Mouse (Mus musculus) urinary bladder, postnatal 25 days (tissue): Measurements from ENCODE around the gene Chil5.
"Not testable (repeated sequence)": the region's sequence is repeated elsewhere in the genome, so short reads cannot be mapped to it uniquely, and the experiment has no call there.

Experiments
- DNase-seq: peaks from one replicate; pipeline ENCODE4 v3.0.0; 2022; ENCODE audit warnings: low spot score

Gene Chil5

DNA sequence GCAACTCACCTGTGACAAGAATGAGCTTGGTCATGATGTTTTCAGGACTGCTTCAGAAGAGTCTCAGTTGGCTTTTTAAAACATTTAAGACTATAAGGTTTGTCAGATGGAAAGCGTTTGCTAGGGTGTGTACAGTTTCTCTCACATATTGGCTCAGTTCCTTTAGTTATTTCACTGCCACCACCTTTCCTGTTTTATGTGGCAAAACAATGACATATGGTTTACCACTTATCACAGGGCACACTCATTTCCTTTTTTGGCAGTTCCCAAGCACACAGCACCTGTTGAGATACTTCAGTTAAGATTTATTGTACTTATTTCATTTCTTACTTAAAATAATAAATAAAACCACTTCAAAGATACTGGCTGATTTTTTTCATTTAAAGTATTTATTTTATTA is at the start of gene Chil5:
Gene Chil5, minus strand, starts transcription at position 34 of the 400 bp plus-strand sequence.
- DNase-seq = no peak

DNA sequence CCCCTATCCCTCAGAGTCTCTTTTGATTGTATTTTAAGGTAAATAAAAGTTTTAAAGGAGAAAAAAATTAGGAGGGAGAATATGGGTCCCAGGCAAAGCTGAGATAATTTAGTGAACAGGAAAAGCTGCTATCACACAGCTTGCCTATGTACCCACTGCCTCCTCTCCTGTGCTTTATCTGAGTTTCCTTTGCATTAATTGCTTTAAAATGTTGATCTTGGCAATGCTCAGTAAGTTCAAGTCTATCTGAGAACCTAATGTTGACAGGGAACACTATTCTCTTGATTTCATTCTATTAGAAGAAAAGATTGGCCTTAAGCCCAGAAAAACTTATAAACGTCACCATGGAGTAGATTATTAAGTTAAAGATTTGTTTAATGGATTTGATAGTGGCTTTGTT is 42.2 kb upstream of the Chil5 start:
- DNase-seq = no peak

DNA sequence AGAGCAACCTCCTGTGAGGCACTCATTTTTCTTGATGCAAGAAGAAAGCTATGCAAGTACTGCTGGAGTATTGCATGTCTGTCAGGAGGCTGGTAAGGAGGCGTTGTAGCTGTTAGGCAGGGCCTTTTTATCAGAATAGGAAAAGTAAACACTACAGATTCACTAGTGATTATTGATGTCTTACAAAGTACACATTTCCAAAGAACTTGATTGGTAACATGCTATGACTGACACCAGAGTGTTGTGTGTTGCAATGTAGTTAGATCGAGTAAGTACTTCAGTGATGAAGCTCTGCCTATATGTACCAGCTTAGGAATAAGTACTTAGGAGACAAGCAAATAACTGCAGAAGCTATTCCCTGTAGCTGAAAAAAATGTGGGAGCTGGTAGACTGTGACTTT is 38.4 kb upstream of the Chil5 start:
- DNase-seq = no peak

DNA sequence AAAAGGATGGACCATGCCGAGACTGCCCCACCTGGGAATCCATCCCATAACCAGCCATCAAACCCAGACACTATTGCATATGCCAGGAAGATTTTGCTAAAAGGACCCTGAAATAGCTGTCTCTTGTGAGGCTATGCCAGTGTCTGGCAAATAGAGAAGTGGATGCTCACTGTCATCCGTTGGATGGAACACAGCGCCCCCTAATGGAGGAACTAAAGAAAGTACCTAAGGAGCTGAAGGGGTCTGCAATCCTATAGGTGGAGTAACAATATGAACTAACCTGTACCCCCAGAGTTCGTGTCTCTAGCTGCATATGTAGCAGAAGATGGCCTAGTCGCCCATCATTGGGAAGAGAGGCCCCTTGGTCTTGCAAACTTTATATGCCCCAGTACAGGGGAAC is 35.1 kb upstream of the Chil5 start:
- not testable (repeated sequence) for DNase-seq

DNA sequence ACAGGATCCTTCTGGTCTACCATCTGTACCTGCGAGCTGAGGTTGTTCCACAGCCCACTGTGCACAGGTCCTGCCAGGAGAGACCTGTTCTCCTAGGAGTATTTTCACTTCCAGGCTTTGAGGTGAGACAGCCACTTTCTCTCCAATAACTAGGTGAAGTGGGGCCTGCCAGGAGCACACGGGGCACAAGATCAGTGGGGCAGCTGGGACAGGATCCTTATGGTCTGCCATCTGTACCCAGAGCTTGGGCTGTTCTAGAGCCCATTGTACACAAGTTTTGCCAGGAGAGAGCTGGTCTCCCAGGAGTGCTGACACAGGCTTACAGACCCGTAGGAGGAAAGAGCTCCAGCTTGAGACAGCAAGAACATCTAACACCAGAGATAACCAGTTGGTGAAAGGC is 25.4 kb upstream of the Chil5 start:
- DNase-seq = no peak

DNA sequence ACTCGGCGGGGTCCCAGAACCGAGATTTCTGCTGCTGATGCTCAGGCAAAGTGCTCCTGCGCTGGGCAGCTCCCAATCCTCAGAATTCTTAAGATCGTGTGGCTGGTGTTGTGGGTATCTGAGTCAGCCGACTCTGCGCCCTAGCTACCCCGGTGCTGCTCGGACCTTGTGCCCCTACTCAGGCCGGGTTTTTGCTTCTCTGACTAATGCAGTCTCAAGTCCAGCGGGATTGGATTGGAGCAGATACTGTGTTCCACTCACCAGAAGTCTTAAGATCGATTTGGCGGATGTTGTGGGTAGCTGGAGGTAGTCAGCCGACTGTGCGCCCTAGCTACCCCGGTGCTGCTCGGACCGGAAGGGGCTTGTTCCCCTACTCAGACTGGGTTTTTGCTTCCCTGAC is 19.3 kb upstream of the Chil5 start:
- DNase-seq = no peak

DNA sequence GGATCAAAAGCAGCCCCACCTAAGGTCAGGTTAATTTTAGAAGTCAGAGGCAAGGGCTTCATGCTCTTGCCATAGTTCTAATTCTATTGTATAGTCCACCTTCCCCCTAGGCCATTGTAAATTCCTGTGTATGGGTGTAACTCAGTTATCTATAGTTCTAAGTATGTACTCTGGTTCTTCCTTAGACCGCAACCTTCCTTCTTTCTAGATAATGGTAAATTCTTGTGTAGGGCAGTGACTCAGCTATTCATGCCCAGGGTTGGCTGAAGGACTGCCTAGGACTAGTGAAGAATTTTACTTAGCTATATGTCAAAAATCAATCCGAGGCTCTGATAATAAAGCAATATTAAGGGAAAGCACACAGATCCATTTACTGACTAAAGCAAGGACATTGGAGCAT is 7.7 kb upstream of the Chil5 start:
- DNase-seq = no peak

DNA sequence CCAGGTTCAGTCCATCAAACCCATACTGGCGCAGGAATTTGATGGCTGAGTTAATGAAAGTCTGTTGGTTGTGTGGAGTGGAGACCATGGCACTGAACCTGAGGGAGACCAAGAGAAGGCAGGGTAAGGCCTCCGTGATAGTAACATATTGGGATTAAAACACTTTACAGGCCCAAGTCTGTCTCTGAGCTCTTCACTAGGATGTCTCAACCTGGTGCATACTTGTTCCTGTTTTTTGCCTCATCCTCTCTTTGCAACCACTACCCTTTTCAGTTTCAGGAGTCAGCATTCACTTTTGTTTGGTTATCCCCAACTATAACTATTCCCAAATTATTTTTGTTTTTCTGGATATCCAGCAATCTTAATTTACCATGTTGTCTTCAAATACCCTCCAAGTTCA is 8.5 kb downstream of the Chil5 start:
- DNase-seq = no peak

DNA sequence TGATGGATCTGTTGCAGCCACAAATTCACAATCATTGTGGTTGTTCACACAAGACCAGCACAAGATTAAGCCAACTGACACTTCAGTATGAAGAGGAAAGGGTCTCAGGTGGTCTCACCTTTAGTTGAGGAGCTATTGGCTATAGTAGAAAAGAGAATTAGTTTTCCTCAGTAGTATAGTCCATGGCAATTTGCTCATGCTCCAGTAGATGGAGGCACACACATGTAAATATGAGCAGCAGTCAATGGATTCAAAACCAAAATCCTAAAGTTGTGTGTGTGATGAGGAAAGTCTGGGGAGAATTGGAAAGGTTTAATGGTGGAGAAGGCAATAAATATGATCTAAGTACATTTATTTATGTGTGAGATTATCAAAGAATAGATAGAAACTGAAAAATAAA is 10.8 kb downstream of the Chil5 start:
- DNase-seq = no peak

DNA sequence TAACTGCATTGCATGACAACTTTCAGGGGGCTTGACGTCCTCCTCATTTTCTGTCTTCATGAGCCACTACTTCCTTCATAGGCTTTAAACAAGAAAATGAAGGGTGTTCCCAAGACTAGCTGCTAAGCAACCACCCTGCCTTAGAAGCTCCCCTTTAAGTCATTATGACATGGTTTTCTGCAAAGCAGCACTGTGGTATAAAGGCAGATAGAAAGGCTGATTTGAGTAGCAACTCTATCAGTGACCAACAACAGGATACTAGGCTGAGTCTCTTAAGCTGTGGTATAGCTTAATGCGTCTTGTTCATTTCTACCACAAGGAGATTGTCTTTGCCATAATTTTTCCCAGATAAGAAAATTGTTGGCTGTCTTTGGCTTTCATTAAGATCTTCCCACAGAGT is 18.1 kb downstream of the Chil5 start, which contains the start of gene Pifo:
Gene Pifo, minus strand, starts transcription at position 101 of the 400 bp plus-strand sequence.
- no peak for DNase-seq

DNA sequence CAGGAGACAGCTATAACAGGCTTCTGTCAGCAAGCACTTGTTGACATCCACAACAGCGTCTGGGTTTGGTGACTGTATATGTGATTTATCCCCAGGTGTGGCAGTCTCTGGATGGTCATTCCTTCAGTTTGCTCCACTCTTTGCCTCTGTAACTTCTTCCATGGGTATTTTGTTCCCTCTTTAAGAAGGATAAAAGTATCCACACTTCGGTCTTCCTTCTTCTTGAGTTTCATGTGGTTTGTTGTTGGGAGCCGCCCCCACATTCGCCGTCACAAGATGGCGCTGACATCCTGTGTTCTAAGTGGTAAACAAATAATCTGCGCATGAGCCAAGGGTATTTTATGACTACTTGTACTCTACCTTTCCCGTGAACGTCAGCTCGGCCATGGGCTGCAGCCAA is 29.3 kb downstream of the Chil5 start:
- DNase-seq = not testable (repeated sequence)

DNA sequence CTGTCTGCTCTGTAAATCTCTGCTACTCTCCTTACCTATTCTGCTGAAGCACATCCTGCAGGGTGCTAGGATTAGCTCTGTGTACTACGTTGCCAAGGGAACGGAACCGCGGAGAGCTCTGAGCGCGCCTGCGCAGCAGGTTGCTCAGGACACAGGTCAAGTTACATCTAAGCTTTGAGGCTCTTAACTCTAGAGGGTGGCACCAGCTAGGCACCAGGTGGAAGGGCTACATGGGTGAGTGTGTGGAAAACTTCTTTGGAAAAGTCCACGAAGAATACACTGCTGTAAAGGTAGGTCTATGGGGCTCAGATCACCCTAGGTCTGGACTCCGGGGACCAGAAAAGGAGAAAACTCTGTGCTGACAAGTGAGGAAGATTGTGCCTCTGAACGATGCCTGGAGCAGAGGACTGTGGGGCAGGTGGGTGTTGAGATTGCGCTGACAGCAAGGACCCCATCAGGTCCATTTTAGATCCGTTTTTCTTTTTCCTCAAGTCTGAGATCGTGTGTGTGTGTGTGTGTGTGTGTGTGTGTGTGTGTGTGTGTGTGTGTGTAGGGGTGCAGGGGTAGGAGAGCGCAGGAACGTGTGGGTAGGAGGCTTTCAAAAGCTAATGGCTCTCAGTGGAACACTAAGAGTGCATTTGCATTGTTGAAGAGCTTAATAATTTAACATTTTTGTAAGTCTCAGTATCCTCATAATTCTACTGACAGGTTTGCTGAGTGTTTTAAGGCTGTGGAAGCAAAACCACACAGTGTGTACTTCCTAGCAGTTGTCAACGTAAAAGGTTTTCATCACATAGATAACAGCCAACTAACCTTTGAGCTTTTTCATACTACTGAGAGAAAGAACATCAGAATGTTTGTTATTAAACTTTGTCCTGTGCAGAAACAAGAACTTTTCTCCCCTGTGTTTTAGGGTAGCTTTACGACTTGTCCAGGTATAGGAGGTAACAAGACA is 30.9 kb downstream of the Chil5 start:
- DNase-seq = no peak

DNA sequence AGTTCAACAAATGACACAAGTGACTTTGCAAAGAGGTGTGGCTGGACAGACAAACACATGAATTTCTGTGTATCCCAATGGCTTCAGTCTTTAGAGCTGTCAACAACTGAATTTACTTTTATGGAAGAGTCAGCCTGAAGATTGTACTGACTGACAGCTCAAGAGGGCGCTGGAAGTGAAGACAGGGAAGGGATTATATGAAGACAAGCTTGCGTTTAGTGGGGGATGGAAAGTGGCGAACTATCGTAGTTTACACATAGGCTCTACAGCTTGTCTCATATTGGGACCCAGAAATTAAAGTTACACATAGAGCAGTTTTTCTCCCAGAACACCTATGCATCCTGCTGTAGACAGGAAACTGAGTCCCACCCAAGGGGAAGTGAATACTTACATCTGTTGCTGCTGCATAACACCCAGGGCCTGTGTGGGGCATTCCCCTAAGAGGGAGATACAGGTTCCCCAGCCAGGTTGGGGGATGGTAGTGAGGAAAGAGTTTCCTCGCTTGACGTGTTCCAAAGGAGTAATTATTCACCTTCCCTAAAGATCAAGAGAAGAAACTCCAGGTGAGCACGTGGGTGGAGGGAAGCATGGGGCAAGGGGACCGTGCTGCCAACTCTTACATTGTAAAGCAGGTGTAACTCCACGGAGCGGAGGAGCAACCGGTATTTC is 31.8 kb downstream of the Chil5 start:
- DNase-seq = no peak

DNA sequence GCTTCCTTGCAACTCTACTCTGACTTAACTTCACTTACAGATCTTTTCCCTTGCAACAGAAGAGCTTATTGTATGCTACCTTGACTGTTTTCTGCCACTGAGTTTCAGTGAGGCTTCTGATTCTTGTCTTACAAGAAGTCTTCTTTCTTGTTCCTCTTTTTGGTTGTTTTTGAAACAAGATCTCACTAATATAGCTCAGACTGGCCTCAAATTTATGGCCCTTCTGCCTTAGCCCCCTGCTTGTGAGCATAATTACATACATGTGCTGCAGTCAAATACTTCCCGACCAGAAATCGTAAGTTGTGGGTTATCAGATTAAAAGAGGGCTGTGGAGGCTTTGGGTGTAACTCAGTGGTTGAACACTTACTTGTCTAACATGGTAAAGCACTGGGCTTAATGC is 37.9 kb downstream of the Chil5 start:
- DNase-seq = no peak

DNA sequence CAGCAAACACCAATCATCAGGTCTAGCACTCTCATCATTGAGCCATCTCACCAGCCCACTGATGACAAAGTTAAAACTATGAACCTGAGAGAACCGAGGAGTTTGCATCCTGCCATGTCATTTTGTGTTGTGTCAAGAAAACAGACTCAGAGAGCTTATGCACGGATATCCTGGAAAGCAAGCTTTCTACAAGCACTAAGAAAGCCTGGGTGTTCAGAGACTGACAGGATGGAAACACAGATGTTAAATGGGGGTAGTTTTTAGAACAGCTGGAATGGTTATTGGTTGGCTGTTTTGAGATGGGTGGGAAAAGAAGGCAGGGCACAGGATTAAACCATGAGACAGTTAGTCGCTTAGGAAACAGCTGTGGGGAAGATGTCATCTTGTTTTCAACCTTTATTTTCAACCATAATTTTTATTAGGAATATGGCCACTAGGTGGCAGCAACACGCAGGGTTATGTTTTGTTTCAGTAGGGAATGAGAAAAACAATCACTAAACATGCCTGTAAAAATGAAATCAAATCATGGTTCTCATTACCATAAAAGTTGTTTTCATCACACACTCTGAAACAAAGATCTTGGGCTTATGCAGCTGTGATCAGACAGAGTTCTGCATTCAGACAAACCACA is 40.8 kb downstream of the Chil5 start:
- peak; percentile 53 for DNase-seq

DNA sequence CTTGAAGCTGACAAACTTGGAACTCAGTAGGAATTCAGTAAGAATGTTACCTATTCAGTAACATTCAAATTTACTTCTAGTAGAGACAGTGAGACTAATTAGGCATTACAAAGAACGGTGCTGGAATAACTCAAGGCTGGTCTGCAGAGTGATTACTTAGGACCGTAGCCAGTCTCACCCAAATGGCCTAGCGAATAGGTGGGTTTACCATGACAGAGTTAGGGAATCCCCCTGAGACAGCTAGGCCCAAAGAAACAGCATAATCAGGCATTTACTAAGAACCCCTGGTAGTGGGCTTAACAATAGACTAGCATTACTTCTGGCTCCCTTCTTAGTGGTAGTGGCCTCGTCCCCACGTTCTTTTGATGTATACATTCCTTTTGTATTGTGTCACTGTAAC is 43.0 kb downstream of the Chil5 start:
- DNase-seq = not testable (repeated sequence)

DNA sequence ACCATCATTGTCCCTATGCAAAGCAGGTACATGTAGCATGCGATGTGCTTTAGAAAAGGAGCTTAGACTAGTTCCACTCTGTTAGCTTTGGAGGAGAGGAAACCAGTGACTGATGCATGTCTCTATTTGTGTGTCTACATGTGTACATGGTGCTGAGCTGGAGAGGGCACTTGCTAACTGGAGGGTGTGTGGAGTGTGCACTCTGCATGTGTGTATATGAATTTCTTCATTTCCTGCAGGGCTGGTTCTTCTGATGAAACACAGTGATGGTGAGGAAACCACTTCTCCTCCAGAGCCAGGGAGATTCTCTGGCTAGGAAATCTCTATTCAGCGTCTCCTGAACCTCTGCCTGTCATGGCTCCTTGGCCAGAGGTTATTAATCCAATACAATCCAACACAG is 58.4 kb downstream of the Chil5 start:
- DNase-seq = no peak

DNA sequence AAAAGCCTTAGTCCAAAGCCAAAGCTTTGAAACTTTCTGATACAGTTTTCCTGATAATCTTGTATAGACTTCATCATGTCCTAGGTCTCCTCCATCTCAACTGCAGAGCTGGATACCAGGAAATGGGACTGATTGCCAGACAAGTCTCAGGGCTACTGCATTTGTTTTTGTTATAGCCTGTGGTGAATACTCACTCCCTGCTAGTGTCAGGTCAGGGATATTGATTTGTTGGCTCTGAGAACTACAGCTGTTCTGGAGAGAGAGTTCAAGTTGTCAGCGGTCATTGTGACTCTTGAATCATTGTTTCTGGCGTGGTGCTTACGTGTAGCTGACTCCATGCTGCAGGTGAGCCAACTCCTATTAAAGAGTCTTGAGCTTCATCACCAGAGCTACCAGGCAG is 59.2 kb downstream of the Chil5 start, which contains the start of gene Ovgp1:
Gene Ovgp1, plus strand, starts transcription at position 301 of the 400 bp plus-strand sequence.
- DNase-seq = no peak

DNA sequence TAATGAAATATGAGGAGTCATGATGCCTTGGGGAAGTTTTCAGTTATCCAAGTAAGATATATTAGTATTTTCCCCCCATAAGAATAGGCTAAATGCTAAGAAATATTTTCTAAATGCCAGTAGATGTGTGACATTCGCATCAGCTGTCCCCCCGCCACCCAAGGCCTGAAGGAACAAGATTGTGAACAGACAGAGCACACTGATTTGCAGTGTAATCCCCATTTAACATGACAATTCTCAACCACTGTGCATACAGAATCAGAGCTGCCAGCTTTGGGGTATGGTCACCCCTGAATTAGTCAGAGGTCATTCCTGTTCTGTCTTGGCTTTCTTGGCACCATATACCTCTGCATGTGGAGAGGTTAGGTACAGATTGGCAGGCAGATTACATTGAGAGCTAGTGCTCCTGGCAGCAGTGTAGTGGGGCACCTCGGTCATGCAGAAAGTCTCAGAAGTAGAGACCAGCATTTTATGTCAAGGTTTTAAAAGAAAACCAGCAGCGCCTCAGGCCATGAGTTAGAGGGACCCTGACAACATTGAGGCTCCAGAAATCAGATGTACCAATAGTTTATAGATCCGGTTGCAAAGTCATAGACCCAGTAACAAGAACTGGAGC is 60.7 kb downstream of the Chil5 start:
- no peak for DNase-seq
